Mouse (Mus musculus) neural tube, embryonic 11.5 days (tissue): ENCODE results near the gene Lrg1. TPM values are rescaled to one million over a fixed set of nuclear protein-coding genes. Genes with fewer than 3 reads are reported as not detected.
"Not testable (repeated sequence)": the region's sequence is repeated elsewhere in the genome, so short reads cannot be mapped to it uniquely, and the experiment has no call there.

Experiments
- ATAC-seq: fragments of 200-750 bp; cut with Nextera tagmentation; 2 replicates; pipeline ENCODE4 v1.8.0; 2017; ENCODE audit warnings: moderate number of reproducible peaks, mild to moderate bottlenecking, moderate TSS enrichment, moderate library complexity; ENCODE audit not compliant: insufficient read depth, low FRiP score, low TSS enrichment
- DNase-seq: peaks from one replicate; pipeline ENCODE4 v3.0.0-alpha.2; 2015; ENCODE audit warnings: low spot score
- H3K27ac ChIP-seq: fragments of 300-500 bp; sonication (generic); 2 replicates; pipeline ENCODE4 v1.5.1; 2014; ENCODE audit warnings: low read depth, mild to moderate bottlenecking, low read length
- H3K27me3 ChIP-seq: fragments of 300-500 bp; sonication (generic); 2 replicates; pipeline ENCODE4 v1.6.1; 2014; ENCODE audit warnings: mild to moderate bottlenecking, low read length, mixed read lengths; ENCODE audit not compliant: control insufficient read depth, insufficient read depth
- H3K36me3 ChIP-seq: fragments of 300-500 bp; sonication (generic); 2 replicates; pipeline ENCODE4 v1.6.1; 2014; ENCODE audit warnings: mild to moderate bottlenecking, low read length, moderate library complexity, mixed read lengths; ENCODE audit not compliant: control insufficient read depth, insufficient read depth
- H3K4me1 ChIP-seq: fragments of 300-500 bp; sonication (generic); 2 replicates; pipeline ENCODE4 v1.6.1; 2014; ENCODE audit warnings: low read length, mixed read lengths; ENCODE audit not compliant: control insufficient read depth, insufficient read depth
- H3K4me2 ChIP-seq: fragments of 300-500 bp; sonication (generic); 2 replicates; pipeline ENCODE4 v1.6.1; 2014; ENCODE audit warnings: low read depth, mild to moderate bottlenecking, moderate library complexity
- H3K4me3 ChIP-seq: fragments of 300-500 bp; sonication (generic); 2 replicates; pipeline ENCODE4 v1.5.1; 2014; ENCODE audit warnings: low read depth, low read length
- H3K9ac ChIP-seq: fragments of 300-500 bp; sonication (generic); 2 replicates; pipeline ENCODE4 v1.6.1; 2014; ENCODE audit warnings: mild to moderate bottlenecking, low read length
- H3K9me3 ChIP-seq: fragments of 300-500 bp; sonication (generic); 2 replicates; pipeline ENCODE4 v1.6.1; 2016; ENCODE audit warnings: low read length; ENCODE audit not compliant: control insufficient read depth
- WGBS: fragments of 180-500 bp; shearing (Covaris S2); extraction: QIAGEN DNeasy Blood & Tissue Kit; methylation state at CpG from one replicate; pipeline ENCODE4 v1.1.7; 2014; 5-methylcytosine and 5-hydroxymethylcytosine counted together
- polyA plus RNA-seq: library from polyadenylated mRNA; unstranded; fragments of >200 nt; fragmentation: Nextera tagmentation; extraction: Ambion mirVana; gene quantifications from 2 replicates; pipeline ENCODE4 v1.2.1, GENCODE M21; 2014

Gene Lrg1
- polyA plus RNA-seq, 1 experiment from 2014 or later, result not detected

DNA sequence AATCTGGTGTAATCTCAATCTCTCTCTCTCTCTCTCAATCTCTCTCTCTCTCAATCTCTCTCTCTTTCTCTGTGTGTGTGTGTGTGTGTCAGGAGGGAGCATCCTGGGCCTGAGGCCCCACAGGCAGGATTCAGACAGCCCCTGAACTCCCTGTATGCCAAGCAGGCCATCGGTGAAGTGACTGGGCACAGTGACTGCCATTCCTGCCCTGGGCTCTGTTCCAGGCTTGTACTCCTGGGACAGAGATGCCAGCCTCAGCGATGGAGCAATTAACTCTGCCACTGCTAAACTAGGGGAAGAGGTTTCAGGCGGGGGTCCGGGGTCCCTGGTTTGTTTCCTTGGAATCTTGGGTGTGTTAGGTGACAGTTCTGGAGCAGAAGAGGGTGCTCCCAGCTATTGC is 11.2 kb downstream of the Lrg1 start:
- Histone ChIP-seq H3K9ac (no peak overlapping the region), H3K4me1 (no peaks in the 10 kb centered on the region), H3K9me3 (no peaks in the 10 kb centered on the region), H3K27me3 (peaks cover 2% of the 10 kb centered on the region; the same call in 1 of the 2 replicates), H3K4me2 (no peak overlapping the region), H3K27ac (no peak overlapping the region), H3K36me3 (no peaks in the 10 kb centered on the region), H3K4me3 (no peak overlapping the region)
- WGBS, result 77% methylated on average over 4 of the region's 4 CpGs
- DNase-seq (no peak), ATAC-seq (no peak)

DNA sequence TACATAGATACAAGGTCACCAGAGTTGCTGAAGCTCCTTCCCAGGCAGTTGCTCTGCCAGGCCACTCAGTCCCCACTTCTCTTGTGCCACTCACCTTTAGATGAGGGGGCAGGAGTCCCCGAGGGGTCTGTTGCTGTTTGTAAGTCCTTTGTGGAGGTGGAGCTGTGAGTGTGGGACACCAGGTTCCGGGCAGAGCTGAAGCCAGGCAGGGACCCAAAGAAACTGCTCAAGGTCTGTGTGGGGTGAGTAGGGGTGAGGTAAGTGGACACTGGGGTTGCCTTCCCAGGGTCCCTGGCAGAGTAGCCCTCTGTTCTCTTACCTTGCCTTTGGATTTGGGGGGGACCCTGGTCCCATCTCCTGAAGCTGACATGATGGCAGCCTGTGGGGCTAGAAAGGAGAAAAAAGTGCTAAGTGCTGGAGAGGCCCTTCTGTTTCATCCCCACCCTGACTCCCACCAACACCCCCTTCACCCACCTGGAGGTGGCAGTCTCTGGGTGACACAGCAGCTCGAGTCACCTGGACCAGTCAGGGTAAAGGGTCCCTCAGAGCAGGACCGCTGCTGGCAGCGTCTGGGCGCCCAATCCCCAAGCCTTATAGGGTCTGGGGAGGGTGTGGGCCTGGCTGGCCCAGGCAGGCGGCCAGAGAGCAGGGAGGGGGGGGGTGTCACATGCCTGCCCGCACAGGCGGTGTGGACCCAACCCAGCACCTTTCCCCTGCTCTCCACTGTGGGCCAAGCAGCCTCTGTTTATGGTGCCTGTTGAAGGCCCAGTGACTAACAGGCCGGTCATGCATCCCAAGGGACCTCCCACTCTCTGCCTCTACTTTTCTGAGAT is 12.4 kb downstream of the Lrg1 start, which contains the start of gene Plin4:
Gene Plin4, minus strand, starts transcription at position 585 of the 833 bp plus-strand sequence.
- Histone ChIP-seq H3K27ac (no peak within 1 kb of the TSS), H3K4me3 (no peak within 1 kb of the TSS)
- ATAC-seq, result no peak

DNA sequence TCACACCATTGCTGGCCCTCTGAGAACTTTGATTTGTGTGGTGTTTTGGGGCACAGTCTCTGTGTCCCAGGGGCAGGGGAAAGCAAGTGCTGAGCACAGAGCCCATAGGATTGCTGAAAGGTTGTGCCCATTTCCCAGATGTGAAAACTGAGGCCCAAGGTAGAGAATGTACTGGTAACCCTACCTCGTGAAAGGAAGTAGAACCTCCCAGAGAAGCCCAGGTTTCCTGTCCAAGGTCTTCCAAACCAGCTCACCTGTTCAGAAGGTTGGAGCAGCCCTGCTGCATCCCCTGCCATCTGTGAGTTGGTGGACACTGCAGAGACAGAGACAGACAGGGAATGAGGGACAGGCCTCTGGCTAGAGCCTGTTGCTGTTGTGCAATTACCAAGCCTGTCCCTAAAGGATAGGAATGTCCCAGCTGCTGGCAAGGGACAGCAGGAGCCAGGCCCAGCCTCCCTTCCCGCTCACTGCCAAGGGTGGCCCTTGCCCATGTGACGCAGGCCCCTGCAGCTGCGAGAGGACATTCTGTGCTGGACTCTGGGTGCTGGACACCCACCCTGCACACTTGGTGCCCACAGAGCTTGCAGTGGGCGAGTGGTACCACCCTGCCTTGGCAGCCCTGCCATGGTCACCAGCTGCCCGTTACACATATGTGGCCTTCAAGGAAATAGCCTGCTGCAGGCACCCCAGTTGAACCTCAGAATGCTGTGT is 13.3 kb downstream of the Lrg1 start:
- Histone ChIP-seq H3K27ac (no peak overlapping the region), H3K4me2 (no peak overlapping the region), H3K9me3 (no peaks in the 10 kb centered on the region), H3K27me3 (no peaks in the 10 kb centered on the region), H3K36me3 (no peaks in the 10 kb centered on the region), H3K4me3 (no peak overlapping the region), H3K9ac (no peak overlapping the region), H3K4me1 (no peaks in the 10 kb centered on the region)
- 81% methylated on average over 6 of the region's 6 CpGs for WGBS
- no peak for DNase-seq
- ATAC-seq, result no peak

More for the DNA sequence above, 12.4 kb downstream of the Lrg1 start, which contains the start of gene Plin4:
- no peak for DNase-seq
- Histone ChIP-seq H3K4me2 (no peak within 1 kb of the TSS), H3K4me1 (no peaks in the 10 kb centered on the region), H3K36me3 (no peaks in the 10 kb centered on the region), H3K27me3 (no peaks in the 10 kb centered on the region), H3K9me3 (no peaks in the 10 kb centered on the region), H3K9ac (no peak within 1 kb of the TSS)
- 63% methylated on average over 10 of the region's 10 CpGs for WGBS

DNA sequence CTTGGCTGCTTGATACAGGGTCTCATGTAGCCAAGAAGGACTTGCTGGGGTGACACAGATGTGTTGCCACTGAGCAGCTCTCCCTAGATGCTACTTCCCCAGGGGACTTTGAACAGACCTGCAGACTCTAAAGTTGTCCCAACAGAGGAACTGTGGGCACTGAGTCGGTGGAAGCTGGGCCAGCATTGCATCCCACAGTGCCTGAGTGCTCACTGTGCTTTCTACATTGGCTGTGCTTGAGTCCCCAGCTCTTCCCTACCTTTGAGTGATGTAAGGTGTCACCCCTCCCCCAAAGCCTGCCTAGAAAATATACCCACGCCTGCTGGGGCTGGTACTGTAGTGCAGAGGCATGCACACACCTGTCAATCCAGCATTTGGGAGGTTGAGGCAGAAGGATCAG is 14.1 kb downstream of the Lrg1 start:
- H3K27me3 ChIP-seq, result no peaks in the 10 kb centered on the region
- WGBS, result 73% methylated on average over 2 of the region's 2 CpGs
- H3K36me3 ChIP-seq, result peaks cover 2% of the 10 kb centered on the region
- H3K27ac ChIP-seq, result no peak overlapping the region
- no peak overlapping the region for H3K9ac ChIP-seq
- H3K4me3 ChIP-seq, result no peak overlapping the region
- DNase-seq, result no peak
- H3K9me3 ChIP-seq, result no peaks in the 10 kb centered on the region
- no peak overlapping the region for H3K4me2 ChIP-seq
- H3K4me1 ChIP-seq, result no peaks in the 10 kb centered on the region
- no peak for ATAC-seq

DNA sequence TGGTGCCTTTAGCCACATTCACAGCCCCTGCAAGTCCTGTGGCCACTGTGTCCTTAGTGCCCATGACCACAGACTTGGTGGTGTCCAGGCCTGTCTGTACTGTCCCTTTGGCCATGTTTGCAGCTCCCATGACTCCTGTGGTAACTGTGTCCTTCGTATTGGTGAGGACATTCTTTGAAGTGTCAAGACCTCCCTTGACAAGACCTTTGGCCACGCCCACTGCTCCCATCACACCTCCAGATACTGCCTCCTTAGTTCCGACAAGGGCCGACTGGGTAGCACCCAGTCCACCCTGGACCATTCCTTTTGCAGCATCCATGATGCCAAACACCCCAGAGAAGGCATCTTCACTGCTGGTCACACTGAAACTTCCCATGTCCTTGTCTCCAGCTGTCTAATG is 14.8 kb downstream of the Lrg1 start:
- Histone ChIP-seq H3K27ac (no peak overlapping the region), H3K27me3 (no peaks in the 10 kb centered on the region), H3K4me2 (no peak overlapping the region), H3K4me3 (no peak overlapping the region), H3K9ac (no peak overlapping the region), H3K9me3 (no peaks in the 10 kb centered on the region), H3K36me3 (peaks cover 10% of the 10 kb centered on the region), H3K4me1 (no peaks in the 10 kb centered on the region)
- DNase-seq, result no peak
- no peak for ATAC-seq
- WGBS, result 78% methylated on average over 4 of the region's 4 CpGs

DNA sequence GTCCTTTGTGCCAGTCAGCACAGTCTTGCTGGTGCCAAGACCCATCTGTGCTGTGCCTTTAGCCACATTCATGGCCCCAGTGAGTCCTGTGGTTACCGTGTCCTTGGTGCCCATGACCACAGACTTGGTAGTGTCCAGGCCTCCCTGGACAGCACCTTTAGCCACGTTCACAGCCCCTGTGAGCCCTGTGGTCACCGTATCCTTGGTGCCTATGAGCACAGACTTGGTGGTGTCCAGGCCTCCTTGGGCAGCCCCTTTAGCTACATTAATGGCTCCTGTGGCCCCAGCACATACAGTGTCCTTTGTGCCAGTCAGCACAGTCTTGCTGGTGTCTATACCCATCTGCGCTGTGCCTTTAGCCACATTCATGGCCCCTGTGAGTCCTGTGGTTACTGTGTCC is 15.4 kb downstream of the Lrg1 start:
- H3K4me2 ChIP-seq, H3K9me3 ChIP-seq, H3K4me3 ChIP-seq, H3K27ac ChIP-seq, H3K9ac ChIP-seq, H3K27me3 ChIP-seq, H3K4me1 ChIP-seq, ATAC-seq, DNase-seq: not testable (repeated sequence)
- H3K36me3 ChIP-seq, result peaks cover 11% of the 10 kb centered on the region
- WGBS, result 93% methylated on average over 4 of the region's 4 CpGs

DNA sequence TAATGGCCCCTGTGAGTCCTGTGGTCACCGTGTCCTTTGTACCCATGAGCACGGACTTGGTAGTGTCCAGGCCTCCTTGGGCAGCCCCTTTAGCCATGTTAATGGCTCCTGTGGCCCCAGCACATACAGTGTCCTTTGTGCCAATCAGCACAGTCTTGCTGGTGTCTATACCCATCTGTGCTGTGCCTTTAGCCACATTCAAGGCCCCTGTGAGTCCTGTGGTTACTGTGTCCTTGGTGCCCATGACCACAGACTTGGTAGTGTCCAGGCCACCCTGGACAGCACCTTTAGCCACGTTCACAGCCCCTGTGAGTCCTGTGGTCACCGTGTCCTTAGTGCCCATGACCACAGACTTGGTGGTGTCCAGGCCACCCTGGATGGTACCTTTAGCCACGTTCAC is 17.0 kb downstream of the Lrg1 start:
- H3K36me3 ChIP-seq, result peaks cover 24% of the 10 kb centered on the region
- not testable (repeated sequence) for H3K9ac ChIP-seq, ATAC-seq, H3K4me2 ChIP-seq, H3K27me3 ChIP-seq, H3K27ac ChIP-seq, H3K4me3 ChIP-seq, H3K4me1 ChIP-seq, DNase-seq, H3K9me3 ChIP-seq
- WGBS, result 87% methylated on average over 2 of the region's 5 CpGs

DNA sequence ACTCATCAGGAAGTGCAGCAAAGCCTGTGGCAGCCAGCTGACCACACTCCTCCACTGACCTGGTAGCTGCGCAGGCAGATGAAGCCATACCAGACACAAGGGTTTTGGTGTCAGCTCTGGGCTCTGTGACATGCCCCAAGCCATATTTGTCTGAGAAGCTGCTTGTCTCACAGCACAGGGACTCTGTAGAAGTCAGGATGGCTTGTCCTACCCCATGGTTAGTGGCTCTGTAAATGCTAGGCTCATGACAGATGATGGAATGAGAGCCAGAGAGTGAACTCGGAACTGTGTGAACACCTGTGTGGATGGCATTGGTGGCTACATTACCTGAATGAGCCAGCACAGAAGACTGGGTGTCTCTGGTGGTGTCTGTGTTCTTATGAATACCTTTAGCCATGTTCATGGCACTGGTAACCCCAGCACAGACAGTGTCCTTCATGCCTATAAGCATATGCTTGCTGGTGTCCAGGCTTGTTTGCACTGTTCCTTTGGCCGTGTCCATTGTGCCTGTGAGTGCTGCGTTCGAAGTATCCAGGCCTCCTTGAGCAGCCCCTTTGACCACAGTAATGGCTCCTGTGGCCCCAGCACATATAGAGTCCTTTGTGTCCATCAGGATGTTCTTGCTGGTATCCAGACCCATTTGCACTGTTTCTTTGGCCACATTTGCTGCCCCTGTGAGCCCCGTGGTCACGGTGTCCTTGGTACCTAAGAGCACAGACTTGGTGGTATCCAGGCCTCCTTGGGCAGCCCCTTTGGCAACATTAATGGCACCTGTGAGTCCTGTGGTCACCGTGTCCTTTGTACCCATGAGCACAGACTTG is 18.1 kb downstream of the Lrg1 start:
- Histone ChIP-seq H3K27ac (no peak overlapping the region), H3K4me3 (no peak overlapping the region), H3K4me1 (no peaks in the 10 kb centered on the region), H3K27me3 (no peaks in the 10 kb centered on the region), H3K36me3 (peaks cover 26% of the 10 kb centered on the region), H3K4me2 (no peak overlapping the region), H3K9ac (no peak overlapping the region), H3K9me3 (no peaks in the 10 kb centered on the region)
- ATAC-seq (no peak), DNase-seq (no peak)
- WGBS, result 98% methylated on average over 8 of the region's 8 CpGs
